ENCODE assay signal across 8 mouse cellular contexts in the genomic region with DNA sequence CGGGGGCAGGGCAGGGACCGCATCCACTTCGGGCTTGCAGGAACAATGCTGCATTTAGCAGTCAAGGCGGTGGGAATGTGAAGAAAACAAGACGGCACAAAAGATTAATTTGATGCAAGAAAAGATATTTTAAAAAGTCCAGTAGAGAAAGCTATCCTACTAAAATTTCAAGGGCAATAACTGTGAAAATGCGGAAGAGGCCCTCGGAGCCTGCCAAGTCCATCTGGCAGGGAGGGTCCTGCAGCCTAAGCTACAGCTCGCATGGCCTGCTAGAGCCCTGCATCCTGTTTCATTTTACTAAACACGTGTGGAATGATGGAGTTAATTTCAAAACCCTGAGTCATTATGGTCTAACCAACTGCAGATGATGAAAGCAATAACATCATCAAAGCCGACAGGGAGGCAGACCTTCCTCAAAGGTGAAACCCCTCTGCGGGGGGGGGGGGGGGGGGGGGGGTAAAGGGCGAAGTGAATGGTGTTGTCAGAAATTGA.
DNase-seq lines count a peak whose midpoint lies in the region; ATAC-seq and TF ChIP-seq lines count a peak whose summit lies in the region.

No protein-coding gene starts in this region.

- peak overlapping the region; percentile 82 for H3K27ac ChIP-seq in forebrain, embryonic 14.5 days (ENCODE audit: low read depth, low read length)
- peak overlapping the region; percentile 65 for H3K27ac ChIP-seq in limb, embryonic 15.5 days
- H3K27ac ChIP-seq in left cerebral cortex, adult 2 months, result no peak overlapping the region

- H3K36me3 ChIP-seq in forebrain, embryonic 14.5 days (ENCODE audit: control insufficient read depth, insufficient read depth, low read length), result no peaks in the 10 kb centered on the region
- H3K36me3 ChIP-seq in limb, embryonic 15.5 days, result no peaks in the 10 kb centered on the region

- H3K4me2 ChIP-seq in forebrain, embryonic 14.5 days (ENCODE audit: low read length), result peak overlapping the region; percentile 17
- H3K4me2 ChIP-seq in limb, embryonic 15.5 days, result peak overlapping the region; percentile 26; the same call in 1 of the 2 replicates

- peak overlapping the region; percentile 48 for H3K9ac ChIP-seq in forebrain, embryonic 14.5 days (ENCODE audit: low read length)
- H3K9ac ChIP-seq in limb, embryonic 15.5 days, result no peak overlapping the region

- intact Hi-C loops in heart, postnatal 25 days (cut with DNase I), result no loop called here
- intact Hi-C loops in left cerebral cortex, adult 2 months (cut with DNase I), result no loop called here

- H3K4me1 ChIP-seq in forebrain, embryonic 14.5 days (ENCODE audit: control insufficient read depth, insufficient read depth, low read length), result peaks cover 16% of the 10 kb centered on the region
- H3K4me1 ChIP-seq in limb, embryonic 15.5 days, result peaks cover 23% of the 10 kb centered on the region

- no peak overlapping the region for H3K4me3 ChIP-seq in forebrain, embryonic 14.5 days (ENCODE audit: low read depth, low read length)
- no peak overlapping the region for H3K4me3 ChIP-seq in limb, embryonic 15.5 days
- H3K4me3 ChIP-seq in left cerebral cortex, adult 2 months, result no peak overlapping the region

- ATAC-seq in CD4-positive, CD25-positive, alpha-beta regulatory T cell, adult 4 months, result peak; percentile 45
- ATAC-seq in forebrain, embryonic 14.5 days, result peak; percentile 83
- ATAC-seq in limb, embryonic 15.5 days (ENCODE audit: insufficient number of reproducible peaks, low FRiP score, low TSS enrichment, low read depth), result no peak; the same call in 1 of the 2 replicates

- peak; percentile 90 for DNase-seq in heart, adult 11 months
- no peak for DNase-seq in heart, postnatal 25 days (ENCODE audit: low spot score)
- DNase-seq in forebrain, embryonic 14.5 days (ENCODE audit: low spot score), result peak; percentile 74
- no peak for DNase-seq in liver
- DNase-seq in left cerebral cortex, adult 2 months (ENCODE audit: extremely low spot score in 1 of 2, low spot score in 2 of 2), result no peak
- no peak for DNase-seq in cerebellum, adult 9-10 months

- no peak for TF ChIP-seq CTCF in left cerebral cortex, adult 2 months (IDR thresholded peaks at IDR 0.05)

- 1% methylated on average over 12 of the region's 12 CpGs for WGBS in forebrain, embryonic 14.5 days
- WGBS in limb, embryonic 15.5 days, result 9% methylated on average over 10 of the region's 12 CpGs

- no peaks in the 10 kb centered on the region for H3K9me3 ChIP-seq in forebrain, embryonic 14.5 days (replicated peaks; ENCODE audit: control insufficient read depth, low read length)
- H3K9me3 ChIP-seq in limb, embryonic 15.5 days, result no peaks in the 10 kb centered on the region

- H3K27me3 ChIP-seq in forebrain, embryonic 14.5 days (replicated peaks; ENCODE audit: control insufficient read depth, insufficient read depth, low read length), result no peaks in the 10 kb centered on the region
- no peaks in the 10 kb centered on the region for H3K27me3 ChIP-seq in limb, embryonic 15.5 days

Comparison
In these comparisons a context has a peak if more than half of its experiments do, and no peak if none do; other contexts are left out.
1. DNase-seq: peak in heart, adult 11 months (single experiment) and forebrain, embryonic 14.5 days (single experiment); none in heart, postnatal 25 days (single experiment), liver (single experiment), left cerebral cortex, adult 2 months (0 of 2) and cerebellum, adult 9-10 months (single experiment).